In the genomic region with DNA sequence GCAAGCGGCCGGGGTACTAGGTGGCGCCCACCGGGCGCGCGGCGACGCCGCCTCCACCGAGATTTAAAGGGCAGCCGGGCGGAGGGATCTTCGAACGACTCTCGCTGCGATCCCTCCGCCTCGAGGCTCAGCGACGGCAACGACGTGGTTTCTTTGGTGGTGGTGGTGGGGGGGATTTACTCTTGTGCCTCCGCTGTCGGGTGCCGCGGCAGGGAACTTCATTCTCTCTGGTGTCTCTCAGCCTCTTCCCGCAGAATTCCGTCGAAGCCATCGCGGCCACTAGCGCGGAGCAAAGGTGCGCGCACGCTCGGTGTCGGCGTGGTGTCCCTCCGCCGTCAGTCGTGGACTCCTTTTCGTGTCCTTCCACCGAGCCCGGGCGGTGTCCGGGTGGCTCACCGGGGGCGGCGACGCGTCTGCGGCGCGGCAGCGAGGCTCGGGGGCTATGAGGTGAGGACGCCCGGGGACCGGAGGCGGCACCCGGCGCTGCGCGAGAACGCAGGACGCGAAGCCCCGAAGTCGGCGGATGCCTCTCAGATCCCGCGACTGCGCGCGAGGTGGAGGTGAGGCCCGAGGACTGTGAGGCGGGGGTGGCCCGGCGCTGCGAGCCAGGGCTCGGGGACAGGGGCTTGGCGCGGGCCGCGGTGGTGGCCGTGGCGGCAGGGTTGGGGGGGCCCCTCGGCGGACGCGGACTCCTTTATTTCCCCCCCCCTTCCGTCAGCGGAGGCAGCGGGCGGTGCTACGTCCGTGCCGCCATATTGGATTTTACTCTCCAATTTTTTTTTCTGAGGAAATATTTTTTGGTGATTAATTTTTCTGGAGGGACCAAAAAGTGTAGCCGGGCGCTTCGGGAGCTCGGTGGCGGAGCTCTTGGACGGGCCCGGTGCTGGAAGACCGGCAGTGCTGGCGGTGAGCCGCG, we compare ENCODE assay signal across 8 mouse cellular contexts. TPM values are rescaled to one million over a fixed set of nuclear protein-coding genes. Genes with fewer than 3 reads are reported as not detected.
DNase-seq lines count a peak whose midpoint lies in the region; ATAC-seq and TF ChIP-seq lines count a peak whose summit lies in the region.

No protein-coding gene starts in this region.

- H3K36me3 ChIP-seq in heart, embryonic 11.5 days (ENCODE audit: control insufficient read depth, insufficient read depth, low read length): no peaks in the 10 kb centered on the region; the same call in 1 of the 2 replicates
- H3K36me3 ChIP-seq in kidney, embryonic 15.5 days: peaks cover 11% of the 10 kb centered on the region

- H3K4me1 ChIP-seq in embryonic fibroblast, embryonic 13.5 days (ENCODE audit: control insufficient read depth, insufficient read depth, low read length): peaks cover 5% of the 10 kb centered on the region; the same call in 1 of the 2 replicates
- H3K4me1 ChIP-seq in heart, embryonic 11.5 days (ENCODE audit: control insufficient read depth, insufficient read depth, low read length): peaks cover 8% of the 10 kb centered on the region
- peaks cover 22% of the 10 kb centered on the region for H3K4me1 ChIP-seq in kidney, embryonic 15.5 days

- DNase-seq in B cell, adult 2 months: peak; percentile 87 to 91
- peak; percentile 96 for DNase-seq in brain, adult 2 months (ENCODE audit: low read depth, low spot score)
- DNase-seq in liver: peak; percentile 84
- peak; percentile 55 to 80 for DNase-seq in monocyte, adult 2 months (ENCODE audit: low read depth in 1 of 2, low spot score in 2 of 2)
- DNase-seq in spleen, postnatal 14 days (ENCODE audit: low spot score in 2 of 2): peak; percentile 75 to 83

- peak overlapping the region; percentile 82 for H3K4me3 ChIP-seq in embryonic fibroblast, embryonic 13.5 days (ENCODE audit: insufficient read depth, low read length)
- peak overlapping the region; percentile 98 for H3K4me3 ChIP-seq in heart, embryonic 11.5 days (ENCODE audit: low read depth, low read length)
- peak overlapping the region; percentile 96 for H3K4me3 ChIP-seq in kidney, embryonic 15.5 days (replicated peaks)

- H3K9me3 ChIP-seq in heart, embryonic 11.5 days (replicated peaks; ENCODE audit: control insufficient read depth, low read length): no peaks in the 10 kb centered on the region
- no peaks in the 10 kb centered on the region for H3K9me3 ChIP-seq in kidney, embryonic 15.5 days (replicated peaks)

- peak; percentile 74 for TF ChIP-seq POLR2A in embryonic fibroblast, embryonic 13.5 days (IDR thresholded peaks at IDR 0.05; ENCODE audit: low read depth, low read length)

- ATAC-seq in heart, embryonic 11.5 days (replicated peaks; ENCODE audit: insufficient number of reproducible peaks, low FRiP score, low TSS enrichment): peak; percentile 72
- ATAC-seq in kidney, embryonic 15.5 days (replicated peaks; ENCODE audit: low FRiP score): peak; percentile 73

- H3K27ac ChIP-seq in embryonic fibroblast, embryonic 13.5 days (ENCODE audit: insufficient read depth, low read length): peak overlapping the region; percentile 100
- peak overlapping the region; percentile 100 for H3K27ac ChIP-seq in heart, embryonic 11.5 days (ENCODE audit: low read depth, low read length)
- H3K27ac ChIP-seq in kidney, embryonic 15.5 days: peak overlapping the region; percentile 100

- no peaks in the 10 kb centered on the region for H3K27me3 ChIP-seq in heart, embryonic 11.5 days (ENCODE audit: control insufficient read depth, insufficient read depth, low read length)
- H3K27me3 ChIP-seq in kidney, embryonic 15.5 days: no peaks in the 10 kb centered on the region

- peak overlapping the region; percentile 97 for H3K4me2 ChIP-seq in heart, embryonic 11.5 days
- H3K4me2 ChIP-seq in kidney, embryonic 15.5 days: peak overlapping the region; percentile 78

- under 1% methylated on average over 107 of the region's 111 CpGs for WGBS in heart, embryonic 11.5 days (ENCODE audit: insufficient replicate concordance)
- WGBS in kidney, embryonic 15.5 days: under 1% methylated on average over 108 of the region's 111 CpGs

- peak overlapping the region; percentile 100 for H3K9ac ChIP-seq in heart, embryonic 11.5 days (ENCODE audit: low read depth, low read length)
- peak overlapping the region; percentile 100 for H3K9ac ChIP-seq in kidney, embryonic 15.5 days

- no peak for TF ChIP-seq CTCF in embryonic fibroblast, embryonic 13.5 days (IDR thresholded peaks at IDR 0.05; ENCODE audit: borderline replicate concordance, insufficient read depth, low read length)

RNA-seq across cellular contexts. Expression of gene Kmt5b, which starts 0.8 kb away (rescaled TPM):
- polyA plus RNA-seq in embryonic fibroblast, embryonic 13.5 days (2011; ENCODE audit: insufficient read length, low read depth, missing spikeins): 36.9 and 47.1 TPM in 2 replicates
- 22.2 and 27.6 TPM in 2 replicates for polyA plus RNA-seq in heart, embryonic 11.5 days (2014; fragmentation: Nextera tagmentation; extraction: Ambion mirVana)
- polyA plus RNA-seq in kidney, embryonic 15.5 days (2015; fragmentation: Nextera tagmentation; extraction: Ambion mirVana): 30.9 and 33.9 TPM in 2 replicates

RNA-seq across cellular contexts. Expression of gene 1810055G02Rik, which starts 59.9 kb away (rescaled TPM):
- 53.5 and 57.9 TPM in 2 replicates for polyA plus RNA-seq in embryonic fibroblast, embryonic 13.5 days (2011; ENCODE audit: insufficient read length, low read depth, missing spikeins)
- 30.3 and 33.6 TPM in 2 replicates for polyA plus RNA-seq in heart, embryonic 11.5 days (2014; fragmentation: Nextera tagmentation; extraction: Ambion mirVana)
- 39.7 and 43.9 TPM in 2 replicates for polyA plus RNA-seq in kidney, embryonic 15.5 days (2015; fragmentation: Nextera tagmentation; extraction: Ambion mirVana)

Comparison
In these comparisons a context has a peak if more than half of its experiments do, and no peak if none do; other contexts are left out.
1. Peak in every context shown above with its lines: DNase-seq, ATAC-seq, H3K4me3 ChIP-seq and H3K27ac ChIP-seq.